Mouse (Mus musculus) left cerebral cortex, adult 18-20 months (tissue): ENCODE data around the gene Etv6. TPM values are rescaled to one million over a fixed set of nuclear protein-coding genes. Genes with fewer than 3 reads are reported as not detected.

Experiments used
- DNase-seq, 2 experiments: peaks; one replicate each; pipeline ENCODE4 v3.0.0; 2021 to 2022; ENCODE audit warnings: low spot score in 2 of 2, mixed read lengths in 1 of 2
- total RNA-seq, 2 experiments: library from RNA; stranded (reverse); gene quantifications; 2 replicates each; pipeline ENCODE4 v1.2.3; 2021

The Etv6 gene
- total RNA-seq, 2 experiments from 2014 or later, result 15.3 to 18.6 TPM

DNA sequence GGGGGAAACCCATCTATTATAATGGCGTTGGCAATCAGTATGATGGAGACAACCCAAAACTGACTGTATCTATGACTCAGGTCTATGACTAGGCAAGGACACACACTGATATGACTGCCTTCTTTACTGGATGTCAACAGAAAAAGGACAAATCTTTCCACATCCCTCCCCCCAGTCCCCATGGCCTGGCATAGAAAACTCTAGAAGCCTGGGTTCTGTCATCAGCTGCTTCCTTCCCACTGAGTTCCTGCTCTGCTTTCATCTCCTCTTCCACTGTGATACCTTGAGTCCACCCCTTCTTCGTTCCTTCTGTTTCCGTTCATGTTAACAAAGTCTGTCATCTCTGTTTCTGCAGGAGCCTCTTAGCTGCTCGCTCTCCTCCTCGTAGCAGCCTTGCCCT, 170.2 kb downstream of the Etv6 start:
- DNase-seq, result no peak

DNA sequence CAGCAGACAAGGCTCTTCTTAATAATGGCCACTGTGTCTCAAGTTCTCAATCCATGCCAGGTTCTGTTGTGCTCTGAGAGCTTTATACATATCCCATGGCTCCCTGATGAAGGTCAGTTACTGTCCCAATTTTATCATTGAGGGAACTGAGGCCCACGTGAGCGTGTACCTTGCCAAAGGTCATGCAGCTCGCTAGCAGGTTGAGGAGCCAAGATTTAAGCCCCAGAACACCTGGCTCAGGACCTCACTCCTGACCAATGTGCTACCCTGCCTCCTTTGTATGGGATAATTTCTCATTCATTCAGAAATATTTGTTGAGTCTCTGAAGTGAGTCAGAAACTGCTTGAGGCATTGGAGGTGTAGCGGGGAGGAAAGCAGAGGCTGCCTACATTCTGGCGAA, 170.8 kb downstream of the Etv6 start:
- no peak for DNase-seq

DNA sequence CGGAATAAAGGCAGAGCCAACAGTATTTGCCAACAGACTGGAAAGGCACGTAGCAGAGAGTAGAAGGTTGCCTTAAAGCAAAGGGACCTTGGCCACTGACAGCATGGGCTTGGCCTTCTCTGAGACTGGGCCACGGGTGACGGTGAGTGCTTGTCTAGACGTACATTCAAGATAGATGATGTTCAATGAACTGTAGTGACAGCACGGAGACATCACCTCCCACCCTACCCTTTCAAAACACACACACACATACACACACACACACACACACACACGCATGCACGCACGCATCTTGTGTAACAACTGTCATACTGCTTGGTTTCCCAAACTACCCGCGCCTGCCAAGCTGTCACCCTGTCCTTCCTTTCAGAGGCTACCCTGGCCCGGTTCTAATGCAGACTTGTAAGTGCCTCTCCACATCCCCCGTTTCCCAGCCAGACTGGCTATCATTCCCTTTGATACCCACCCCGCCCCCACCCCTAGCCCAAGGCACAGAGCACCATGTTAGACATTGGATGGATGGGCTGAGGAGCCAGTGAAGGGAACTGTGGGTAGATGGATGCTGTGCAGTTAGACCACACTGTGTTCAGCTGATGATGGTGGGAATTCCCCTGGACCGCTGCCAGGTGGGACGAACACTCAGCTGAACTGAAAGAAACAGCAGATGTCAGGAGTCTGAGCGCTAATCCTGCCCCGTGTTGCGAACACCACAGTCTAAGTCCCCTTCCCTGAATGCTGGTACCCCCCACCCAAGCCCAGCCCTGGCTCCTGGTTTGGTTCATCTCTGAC, 172.1 kb downstream of the Etv6 start:
- no peak for DNase-seq

DNA sequence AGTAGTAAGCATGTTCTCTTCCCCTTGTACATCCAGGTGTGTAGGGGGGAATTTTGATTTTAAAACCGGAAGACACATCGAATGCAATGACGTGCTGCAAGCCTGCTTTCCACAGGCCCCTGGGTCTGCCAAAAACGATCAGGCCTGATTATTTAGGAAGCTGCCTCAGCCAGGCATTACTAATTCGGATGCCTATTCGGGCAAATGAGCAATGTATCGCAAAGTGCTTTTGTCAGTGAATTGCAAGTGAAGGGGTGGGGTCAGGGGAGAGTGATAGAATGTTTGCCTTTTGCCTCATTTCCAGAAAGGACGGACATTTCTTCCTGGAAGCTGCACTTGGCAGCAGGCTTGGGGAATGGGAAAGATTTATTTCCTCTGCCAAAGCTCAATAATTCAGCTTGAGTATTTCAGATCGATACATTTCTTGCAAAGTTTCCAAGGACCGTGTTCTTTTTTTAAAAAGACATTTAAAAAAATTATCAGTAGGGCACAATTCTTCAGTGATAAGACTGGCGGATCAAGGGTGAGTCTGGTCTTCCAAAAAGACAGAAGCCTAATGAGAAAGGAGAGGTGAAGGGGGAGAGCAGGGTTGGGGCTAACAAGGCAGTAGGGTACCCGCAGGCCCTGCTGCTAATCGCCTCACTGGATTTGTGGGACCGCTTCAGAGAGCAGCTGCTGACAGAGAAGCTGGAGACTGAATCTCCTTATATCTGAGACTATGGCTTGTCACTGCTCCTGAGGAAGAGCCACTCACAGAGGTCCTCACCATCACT, 172.9 kb downstream of the Etv6 start:
- DNase-seq, result no peak

DNA sequence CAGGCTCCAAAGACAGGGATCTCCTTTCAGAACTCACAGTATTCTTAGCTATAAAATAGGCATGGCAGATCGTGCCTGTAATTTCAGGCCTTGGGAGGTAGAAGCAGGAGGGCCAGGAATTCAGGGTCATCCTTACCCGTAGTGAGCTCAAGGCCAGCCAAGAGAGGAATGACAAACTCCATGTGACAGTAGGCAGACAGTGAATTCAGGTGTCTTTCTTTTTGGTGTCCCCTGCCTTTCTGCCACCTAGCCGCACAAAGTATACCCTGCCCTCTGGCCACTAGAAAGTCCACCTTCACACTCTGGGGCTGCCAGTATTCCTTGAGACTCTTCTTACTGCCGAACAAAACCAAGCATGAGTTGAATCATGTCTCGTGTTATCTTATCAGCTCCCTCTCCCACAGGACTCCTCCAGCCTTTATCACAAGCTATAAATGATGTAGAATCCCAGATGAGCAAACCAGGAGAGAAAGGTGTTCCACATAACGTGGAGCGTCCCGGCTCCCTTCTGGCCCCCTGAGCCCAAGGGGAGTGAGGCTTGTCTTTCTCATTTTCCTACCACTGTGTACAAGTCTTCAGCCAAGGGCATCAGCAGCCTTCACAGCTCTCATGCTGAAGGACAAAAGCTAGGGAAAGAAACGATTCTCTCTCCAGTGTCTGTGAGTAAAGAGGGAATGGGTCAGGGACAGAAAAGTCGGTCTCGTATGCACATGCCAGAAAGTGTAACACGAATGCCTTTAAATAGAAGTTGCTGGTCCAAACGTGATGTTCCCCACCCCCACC, 175.4 kb downstream of the Etv6 start:
- no peak for DNase-seq

DNA sequence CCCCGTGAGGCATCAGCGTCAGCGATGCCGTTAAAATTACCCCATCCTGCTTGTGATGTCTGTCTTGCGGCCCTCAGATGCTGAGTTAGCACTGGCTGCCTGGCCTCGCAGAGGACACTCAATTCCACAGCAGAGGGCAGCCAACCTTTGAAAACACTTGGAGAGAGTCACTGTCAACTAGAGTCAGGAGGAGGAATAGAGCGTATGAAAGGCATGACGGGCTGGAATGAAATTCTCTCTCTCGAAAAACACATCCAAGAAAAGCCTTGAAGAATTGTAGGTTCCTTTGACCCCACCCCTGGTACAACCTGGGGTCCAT, 175.9 kb downstream of the Etv6 start:
- DNase-seq, result no peak

DNA sequence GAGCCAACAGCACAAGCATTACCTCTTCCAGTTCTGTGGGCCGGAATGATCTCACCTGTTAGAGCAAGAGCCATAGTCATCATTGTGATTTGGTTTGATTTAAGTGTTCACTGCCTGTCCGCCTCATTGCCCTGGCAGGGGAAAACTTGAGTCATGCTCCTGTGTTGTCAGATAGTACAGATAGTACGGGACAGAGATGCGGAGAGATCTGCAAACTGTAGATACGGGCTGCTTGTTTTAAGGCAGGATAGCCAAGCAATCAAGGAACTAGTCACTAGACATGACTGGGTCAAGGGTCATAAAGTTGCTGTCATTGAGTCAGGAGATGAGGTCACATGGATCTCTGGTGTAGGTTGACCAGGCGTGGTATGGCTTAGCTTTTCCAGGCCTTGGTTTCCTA, 182.2 kb downstream of the Etv6 start:
- no peak for DNase-seq

DNA sequence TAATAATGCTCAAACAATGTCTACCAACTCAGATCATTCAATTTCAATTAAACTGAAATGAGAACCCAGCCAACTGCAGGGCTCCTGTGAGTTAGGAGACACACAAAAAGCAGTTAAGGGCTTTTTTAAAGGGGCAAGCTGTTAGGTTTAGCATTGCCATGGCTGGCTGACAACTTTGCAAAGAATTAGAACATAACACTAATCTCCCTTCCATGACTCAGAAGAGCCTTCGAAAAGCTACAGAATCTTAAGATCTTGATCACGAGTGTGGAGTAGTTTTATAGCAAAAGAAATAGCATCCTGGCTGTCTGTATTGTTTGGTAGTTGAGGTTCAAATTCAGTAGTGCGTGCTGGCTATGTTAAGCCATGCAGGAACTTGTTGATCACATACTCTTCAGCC, 182.9 kb downstream of the Etv6 start:
- DNase-seq, result no peak

DNA sequence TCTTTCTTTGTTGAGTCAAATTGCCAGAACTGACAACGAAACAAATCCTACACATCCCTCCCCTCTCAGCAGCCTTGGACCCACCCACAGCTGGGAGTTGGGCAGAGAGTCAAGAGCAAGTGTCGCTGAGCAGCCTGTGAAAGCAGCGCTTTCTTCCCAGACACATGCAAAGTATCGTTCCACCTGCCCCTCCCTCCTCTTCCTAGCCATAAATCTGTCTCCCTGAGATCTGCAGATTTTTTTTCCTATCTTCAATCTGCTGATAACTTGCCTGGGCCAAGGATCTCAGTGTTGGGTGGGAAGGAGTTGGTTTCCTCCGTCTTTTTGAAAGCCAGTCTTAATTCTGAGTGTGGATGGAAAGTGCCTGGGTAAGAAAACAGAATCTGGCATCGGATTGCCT, 183.9 kb downstream of the Etv6 start:
- peak; percentile 71 to 80 for DNase-seq

DNA sequence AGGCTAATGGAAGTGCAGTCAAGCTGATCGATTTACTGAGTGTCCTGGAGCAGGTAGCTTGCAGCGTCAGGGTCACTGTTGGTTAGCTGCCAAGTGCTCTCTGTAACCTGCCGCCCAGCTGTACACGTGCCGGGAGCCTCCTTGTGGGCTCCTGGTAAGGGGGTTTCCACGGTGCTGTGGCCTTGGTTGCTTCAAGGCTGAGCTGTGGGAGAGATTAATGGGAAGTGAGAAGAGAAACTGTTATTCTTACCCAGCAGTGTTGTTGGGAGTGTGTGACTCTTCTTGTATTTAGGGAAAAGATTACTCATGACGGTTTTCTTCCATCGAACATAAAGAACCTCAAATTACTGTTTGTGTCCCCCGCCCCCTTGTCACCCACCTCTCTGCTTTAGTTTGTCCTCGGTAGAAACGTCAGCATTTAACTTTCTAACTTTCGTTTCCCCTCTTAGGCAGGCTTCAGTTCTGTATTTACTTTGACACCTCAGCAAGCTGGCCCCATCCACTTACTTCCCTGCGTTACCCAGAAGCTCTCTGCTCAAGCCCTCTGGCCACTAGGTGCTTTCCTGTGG, 184.8 kb downstream of the Etv6 start:
- DNase-seq, result no peak

DNA sequence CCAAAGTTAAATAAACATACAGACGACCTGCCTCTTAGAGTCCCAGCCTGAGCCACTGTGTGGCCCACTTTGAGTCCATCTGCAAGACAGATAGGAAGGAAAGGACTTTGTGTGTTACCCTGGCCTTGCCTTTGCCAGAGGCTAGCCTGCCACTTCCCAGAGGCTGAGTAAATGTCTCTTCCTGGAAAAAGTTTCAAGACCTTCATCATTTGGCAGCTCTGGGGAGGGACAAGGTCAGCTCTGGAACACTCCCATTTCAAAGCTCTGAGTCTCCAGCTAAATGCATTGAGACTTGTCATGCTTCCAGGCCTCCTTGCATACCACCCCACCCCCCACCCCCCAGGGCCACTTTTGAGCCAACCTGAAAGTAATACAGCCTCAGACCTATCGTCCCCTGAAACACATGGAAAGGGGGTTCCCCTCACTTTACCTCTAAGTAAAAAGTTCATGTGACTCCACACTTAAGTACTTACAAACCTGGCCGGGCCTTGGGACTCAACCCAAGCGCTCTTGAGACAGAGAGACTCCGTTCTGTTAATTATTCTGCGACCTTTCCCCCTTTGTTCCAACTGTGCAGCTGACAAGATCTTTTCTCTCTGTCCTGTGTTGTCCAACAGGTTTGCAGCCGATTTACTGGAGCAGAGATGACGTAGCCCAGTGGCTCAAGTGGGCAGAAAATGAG, 186.9 kb downstream of the Etv6 start:
- no peak for DNase-seq

DNA sequence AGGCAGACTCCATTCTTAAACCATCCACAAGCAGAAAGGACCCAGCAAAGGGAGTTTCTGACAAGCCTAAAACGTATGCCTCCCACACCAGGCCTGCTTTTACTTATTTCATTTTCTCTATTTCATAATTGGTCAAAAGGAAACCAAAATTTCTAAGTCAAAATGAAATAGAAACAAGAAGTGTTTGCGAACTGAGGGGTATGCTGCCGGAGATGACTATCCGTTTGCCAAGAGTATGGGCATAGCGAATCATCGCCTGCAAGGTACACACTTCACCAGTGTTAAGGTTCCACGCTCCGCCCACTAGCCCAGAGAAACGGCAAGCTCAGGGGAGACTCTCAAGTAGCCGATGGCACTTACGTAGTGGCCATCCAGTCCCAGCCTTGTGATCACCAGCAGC, 190.1 kb downstream of the Etv6 start:
- DNase-seq, result no peak

DNA sequence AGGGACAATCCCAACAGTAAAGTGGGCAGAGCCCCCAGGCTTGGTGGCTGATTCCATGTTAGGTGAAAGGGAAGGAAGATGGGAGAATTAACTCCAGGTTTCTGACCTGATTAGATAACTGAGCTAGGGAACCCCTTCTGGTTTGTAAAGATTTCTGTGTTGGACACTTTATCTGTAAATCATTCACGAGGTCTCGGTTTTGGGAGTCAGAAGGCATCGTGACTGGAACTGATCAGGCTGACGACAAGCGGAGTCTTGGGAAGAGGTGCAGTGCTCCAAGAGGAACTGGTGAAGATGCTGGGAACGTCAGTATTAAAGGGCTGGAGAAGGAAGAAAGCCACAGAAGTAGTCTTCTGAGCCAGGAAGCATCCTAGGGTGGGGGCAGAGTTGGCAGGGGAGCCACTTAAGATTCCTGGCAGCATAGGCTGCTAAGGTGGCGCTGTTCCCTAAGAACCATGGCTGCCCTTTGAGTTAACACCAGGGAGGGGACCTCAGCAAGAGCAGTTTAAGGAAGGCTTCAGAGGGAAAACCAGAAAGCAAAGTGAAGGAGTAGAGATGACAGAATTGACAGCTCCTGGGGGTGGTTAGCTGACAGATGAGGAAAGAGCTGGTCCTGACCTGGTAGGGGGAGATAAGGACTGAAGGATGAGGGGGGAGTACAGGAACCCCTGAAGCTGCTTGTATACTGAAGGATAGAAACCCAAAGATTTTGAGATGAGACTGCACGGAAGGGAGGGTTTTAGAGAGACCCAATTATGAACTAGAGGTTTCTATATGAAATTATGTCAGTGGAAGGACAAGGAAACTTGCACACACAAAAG, 191.1 kb downstream of the Etv6 start:
- DNase-seq, result no peak

DNA sequence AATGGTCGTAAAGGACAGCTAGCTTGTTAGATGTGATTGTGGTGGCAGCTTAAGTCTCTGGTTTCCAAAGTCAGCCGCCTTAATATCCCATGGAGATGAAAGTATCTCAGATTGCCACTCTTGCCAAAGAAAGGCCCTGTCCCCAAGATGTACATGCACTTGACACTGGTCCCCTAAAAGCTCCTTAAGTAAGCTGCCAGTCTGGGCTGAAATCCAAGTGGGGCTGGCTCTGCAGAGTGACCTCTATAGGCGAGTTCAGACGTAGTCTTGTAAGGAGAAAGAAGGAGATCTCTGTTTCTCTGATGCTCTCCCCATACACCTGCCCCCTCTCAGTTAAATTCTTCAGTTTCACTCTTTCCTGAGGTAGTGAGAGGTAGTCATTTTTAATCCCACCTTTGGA, 200.8 kb downstream of the Etv6 start:
- DNase-seq, result no peak

DNA sequence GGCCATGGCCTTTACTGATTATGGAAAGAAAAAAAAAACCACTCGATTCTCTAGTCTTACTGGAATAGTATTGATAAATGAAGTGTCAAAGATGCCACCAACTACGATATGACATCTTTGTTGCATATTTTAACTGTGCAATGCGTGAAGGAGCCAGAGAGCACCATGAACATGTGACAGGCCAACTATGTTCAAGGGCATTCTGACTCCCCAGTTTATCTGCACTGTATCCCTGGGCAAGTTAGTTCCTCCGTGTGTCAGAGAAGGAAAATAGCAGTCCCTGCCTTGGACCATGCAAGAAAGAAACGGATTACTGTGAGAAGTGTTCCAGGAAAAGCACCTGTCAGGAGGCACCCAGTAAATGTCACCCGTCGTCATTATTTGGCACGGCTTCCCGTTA, 203.0 kb downstream of the Etv6 start:
- no peak for DNase-seq

DNA sequence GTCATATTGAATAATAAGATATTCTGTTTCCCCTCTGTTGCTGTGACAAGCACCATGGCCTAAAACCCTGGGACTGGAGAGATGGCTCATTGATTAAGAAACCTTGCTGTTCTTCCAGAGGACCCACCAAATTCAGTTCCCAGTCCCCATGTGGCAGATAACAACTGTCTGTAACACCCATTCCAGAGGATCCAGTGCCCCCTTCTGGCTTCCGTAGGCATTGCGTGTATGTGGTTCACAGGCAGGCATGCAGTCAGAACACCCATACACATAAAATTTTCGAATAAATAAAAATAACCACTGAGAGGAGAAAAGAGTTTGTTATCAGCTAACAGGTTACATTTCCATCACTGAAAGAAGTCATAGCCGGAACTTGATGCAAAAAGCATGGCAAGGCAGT, 205.5 kb downstream of the Etv6 start:
- no peak for DNase-seq

DNA sequence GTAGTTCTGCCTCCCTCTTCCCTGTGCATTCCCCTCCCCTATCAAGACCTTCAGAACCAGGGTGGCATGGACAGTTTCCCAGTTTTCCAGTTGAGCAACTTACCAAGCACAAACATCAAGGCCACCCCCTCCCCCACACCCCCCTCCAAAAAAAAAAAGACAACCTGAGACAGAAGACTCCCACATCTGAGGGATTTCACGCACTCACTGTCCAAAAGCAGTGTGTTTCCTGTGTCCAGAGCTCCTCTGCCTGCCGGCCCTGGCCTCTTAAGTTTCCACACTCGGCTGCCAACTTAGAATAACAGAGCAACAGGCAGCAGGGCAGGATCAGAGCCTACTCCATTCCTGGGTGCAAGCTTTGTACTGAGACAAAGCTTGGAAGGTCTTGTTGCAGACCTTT, 207.6 kb downstream of the Etv6 start:
- DNase-seq, result no peak

DNA sequence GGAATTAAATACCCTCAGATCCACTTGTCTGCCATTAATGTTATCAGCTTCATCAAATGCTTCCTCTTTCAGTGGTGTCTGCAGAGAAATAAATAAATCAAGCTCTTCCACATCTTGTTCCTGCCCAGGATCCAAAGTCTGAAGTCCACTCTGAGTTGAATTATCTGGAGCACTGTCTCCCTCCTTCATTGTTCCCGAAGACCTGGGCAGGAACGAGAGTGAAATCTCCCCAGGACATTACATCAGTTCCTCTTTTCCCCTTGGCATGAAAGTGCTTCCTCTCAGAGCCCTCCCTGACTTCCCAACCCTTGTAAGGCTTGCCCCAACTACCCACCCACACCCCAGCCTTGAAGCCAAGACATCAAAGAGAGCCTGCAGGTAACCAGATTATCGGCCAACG, 208.0 kb downstream of the Etv6 start:
- DNase-seq, result no peak

DNA sequence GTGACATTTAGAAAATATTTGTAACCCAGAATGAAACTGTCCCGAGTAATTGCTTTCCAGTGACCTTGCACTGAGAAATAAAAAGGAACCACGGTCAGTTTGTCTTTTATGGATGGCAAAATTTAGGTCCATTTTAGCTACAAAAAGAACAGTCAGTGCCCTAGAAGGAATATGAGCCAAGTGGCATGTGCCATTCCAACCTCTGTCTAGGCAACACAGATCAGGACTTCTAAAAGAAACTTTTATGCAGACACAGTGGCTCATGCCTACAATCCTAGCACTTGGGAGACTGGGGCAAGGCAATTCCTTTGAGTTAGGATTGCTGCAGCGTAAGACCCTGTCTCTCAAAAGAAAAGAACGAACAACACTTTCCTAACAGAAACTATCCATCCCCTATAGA, 208.6 kb downstream of the Etv6 start:
- DNase-seq, result no peak

DNA sequence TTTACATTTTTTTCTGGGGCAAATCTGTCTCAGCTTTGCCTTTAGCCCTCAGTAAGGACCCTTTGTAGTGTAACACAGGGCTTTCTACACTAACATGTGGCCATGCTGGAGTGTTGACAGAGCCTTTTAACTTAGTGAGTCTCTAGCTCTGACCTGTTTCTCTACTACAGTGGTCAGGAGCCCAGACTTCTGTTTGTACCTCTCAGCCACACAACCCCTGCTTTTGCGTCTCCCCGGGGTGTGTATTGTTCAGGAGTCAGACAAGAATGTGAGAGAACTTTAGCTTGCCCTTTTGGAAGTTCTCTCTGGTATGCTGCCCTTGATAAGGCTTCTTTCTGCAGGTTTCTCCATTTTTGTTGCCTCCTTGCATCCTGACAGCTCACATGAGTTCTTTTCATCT, 210.6 kb downstream of the Etv6 start:
- no peak for DNase-seq
